Mouse (Mus musculus): ENCODE data around the gene Elf1.

The Elf1 gene

GRCm38 (mm10) chr14:79490246-79490645, 9.3 kb downstream of the Elf1 start:
- no peak for DNase-seq (ENCODE audit: low read depth)

GRCm38 (mm10) chr14:79494349-79494748, 13.4 kb downstream of the Elf1 start:
- DNase-seq (ENCODE audit: low read depth): no peak

GRCm38 (mm10) chr14:79499326-79499725, 18.3 kb downstream of the Elf1 start:
- DNase-seq (ENCODE audit: low read depth): peak; percentile 68

- DNase-seq (ENCODE audit: low read depth): peak; percentile 65
Observed at GRCm38 (mm10) chr14:79500756-79501155, 19.8 kb downstream of the Elf1 start.

GRCm38 (mm10) chr14:79503371-79504075, 22.5 kb downstream of the Elf1 start:
- peak; percentile 43 for DNase-seq (ENCODE audit: low read depth)

GRCm38 (mm10) chr14:79504246-79505006, 23.4 kb downstream of the Elf1 start:
- DNase-seq (ENCODE audit: low read depth): no peak

- no peak for DNase-seq (ENCODE audit: low read depth)
Observed at GRCm38 (mm10) chr14:79506207-79506606, 25.2 kb downstream of the Elf1 start.

GRCm38 (mm10) chr14:79507846-79508245, 26.9 kb downstream of the Elf1 start:
- no peak for DNase-seq (ENCODE audit: low read depth)

- no peak for DNase-seq (ENCODE audit: low read depth)
Observed at GRCm38 (mm10) chr14:79508662-79509305, 27.8 kb downstream of the Elf1 start.

- DNase-seq (ENCODE audit: low read depth): no peak
Observed at GRCm38 (mm10) chr14:79511521-79511920, 30.5 kb downstream of the Elf1 start.

- DNase-seq (ENCODE audit: low read depth): peak; percentile 69
Observed at GRCm38 (mm10) chr14:79513951-79514350, 33.0 kb downstream of the Elf1 start.

- DNase-seq (ENCODE audit: low read depth): no peak
Observed at GRCm38 (mm10) chr14:79515100-79515499, 34.1 kb downstream of the Elf1 start.

GRCm38 (mm10) chr14:79515511-79516242, 34.7 kb downstream of the Elf1 start:
- peak; percentile 95 for DNase-seq (ENCODE audit: low read depth)

GRCm38 (mm10) chr14:79516243-79516610, 35.2 kb downstream of the Elf1 start:
- DNase-seq (ENCODE audit: low read depth): peak; percentile 81

GRCm38 (mm10) chr14:79516751-79517150, 35.8 kb downstream of the Elf1 start:
- peak; percentile 61 for DNase-seq (ENCODE audit: low read depth)

GRCm38 (mm10) chr14:79517185-79517740, 36.3 kb downstream of the Elf1 start:
- DNase-seq (ENCODE audit: low read depth): peak; percentile 66

- peak; percentile 52 for DNase-seq (ENCODE audit: low read depth)
Observed at GRCm38 (mm10) chr14:79518123-79518522, 37.1 kb downstream of the Elf1 start.

- peak; percentile 80 for DNase-seq (ENCODE audit: low read depth)
Observed at GRCm38 (mm10) chr14:79518761-79519662, 38.0 kb downstream of the Elf1 start.

- peak; percentile 55 for DNase-seq (ENCODE audit: low read depth)
Observed at GRCm38 (mm10) chr14:79519663-79519975, 38.6 kb downstream of the Elf1 start.

GRCm38 (mm10) chr14:79520612-79521011, 39.6 kb downstream of the Elf1 start:
- DNase-seq (ENCODE audit: low read depth): no peak

GRCm38 (mm10) chr14:79521056-79521455, 40.1 kb downstream of the Elf1 start:
- DNase-seq (ENCODE audit: low read depth): peak; percentile 45
